Mouse (Mus musculus) gastrocnemius, postnatal 4 days (tissue): ENCODE results near the gene Stk10. TPM values are rescaled to one million over a fixed set of nuclear protein-coding genes. Genes with fewer than 3 reads are reported as not detected.
"Not testable (repeated sequence)": the region's sequence is repeated elsewhere in the genome, so short reads cannot be mapped to it uniquely, and the experiment has no call there.

Source experiments
- DNase-seq, 2 experiments: peaks; one replicate each; pipeline ENCODE4 v3.0.0; 2021 to 2022; ENCODE audit warnings: low spot score in 2 of 2, mixed read lengths in 2 of 2
- long read RNA-seq, 2 experiments: library from polyadenylated mRNA; stranded (forward); transcript quantifications; one replicate each; pipeline ENCODE4 v2.0.0; 2021
- total RNA-seq, 2 experiments: library from RNA; stranded (reverse); gene quantifications; 2 replicates each; pipeline ENCODE4 v1.2.3; 2021

Gene Stk10
- 10 to 100 TPM in 1 of 2 experiments, 1 to 10 TPM in 1; 9.8 to 10.3 TPM for total RNA-seq
- long read RNA-seq, experiment 1, full-length matches to known transcripts = 1 of 3 reads
- long read RNA-seq, experiment 1, partial matches to known transcripts = 1 of 3 reads
- long read RNA-seq, experiment 1, other reads (novel, unspliced or antisense) = 1 of 3 reads
- long read RNA-seq, experiment 2, full-length matches to known transcripts = 4 of 7 reads
- long read RNA-seq, experiment 2, partial matches to known transcripts = 0 of 7 reads
- long read RNA-seq, experiment 2, other reads (novel, unspliced or antisense) = 3 of 7 reads

DNA sequence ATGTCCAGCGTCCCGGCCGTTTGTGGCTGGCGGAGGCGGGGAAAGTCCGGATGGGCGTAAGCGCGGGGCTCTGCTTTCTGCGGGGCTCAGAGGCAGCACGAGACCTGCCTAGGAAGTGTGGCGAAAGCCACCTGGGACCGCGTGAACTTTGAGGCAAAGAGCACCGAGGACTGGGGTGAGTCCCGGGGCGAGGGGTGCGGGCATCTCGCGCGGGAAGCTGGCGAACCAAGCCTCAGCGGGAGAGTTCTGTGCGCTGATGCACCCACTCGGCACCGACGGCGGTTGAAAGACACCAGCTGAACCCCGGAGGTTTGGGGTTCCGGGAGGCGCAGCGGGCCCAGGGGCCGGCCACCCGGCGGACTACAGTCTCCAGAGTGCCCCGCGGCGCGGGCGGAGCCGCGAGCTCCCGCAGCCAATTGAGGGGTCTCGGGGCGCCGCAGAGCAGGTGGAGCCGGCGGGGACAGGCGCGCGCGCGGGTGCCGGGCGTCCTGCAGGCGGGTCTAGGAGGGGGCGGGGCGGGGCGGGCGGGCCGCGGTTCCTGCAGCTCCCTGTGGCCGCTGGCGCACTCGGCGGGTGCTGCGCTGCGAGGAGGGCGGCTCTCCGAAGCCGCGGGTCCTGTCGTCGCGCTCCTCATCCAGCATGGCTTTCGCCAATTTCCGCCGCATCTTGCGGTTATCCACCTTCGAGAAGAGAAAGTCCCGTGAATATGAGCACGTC lies at the start of gene Stk10:
TSS of gene Stk10 (plus strand) at position 541 of the 717 bp plus-strand sequence.
- DNase-seq = peak; percentile 83 to 89

- DNase-seq = no peak
Observed at GRCm38 (mm10) chr11:32485290-32485689, 47.8 kb upstream of the Stk10 start.

GRCm38 (mm10) chr11:32486621-32487020 lies 46.5 kb upstream of the Stk10 start:
- DNase-seq = no peak

GRCm38 (mm10) chr11:32487501-32487900 lies 45.6 kb upstream of the Stk10 start:
- DNase-seq = no peak

GRCm38 (mm10) chr11:32488344-32488743 lies 44.8 kb upstream of the Stk10 start:
- no peak for DNase-seq

DNA sequence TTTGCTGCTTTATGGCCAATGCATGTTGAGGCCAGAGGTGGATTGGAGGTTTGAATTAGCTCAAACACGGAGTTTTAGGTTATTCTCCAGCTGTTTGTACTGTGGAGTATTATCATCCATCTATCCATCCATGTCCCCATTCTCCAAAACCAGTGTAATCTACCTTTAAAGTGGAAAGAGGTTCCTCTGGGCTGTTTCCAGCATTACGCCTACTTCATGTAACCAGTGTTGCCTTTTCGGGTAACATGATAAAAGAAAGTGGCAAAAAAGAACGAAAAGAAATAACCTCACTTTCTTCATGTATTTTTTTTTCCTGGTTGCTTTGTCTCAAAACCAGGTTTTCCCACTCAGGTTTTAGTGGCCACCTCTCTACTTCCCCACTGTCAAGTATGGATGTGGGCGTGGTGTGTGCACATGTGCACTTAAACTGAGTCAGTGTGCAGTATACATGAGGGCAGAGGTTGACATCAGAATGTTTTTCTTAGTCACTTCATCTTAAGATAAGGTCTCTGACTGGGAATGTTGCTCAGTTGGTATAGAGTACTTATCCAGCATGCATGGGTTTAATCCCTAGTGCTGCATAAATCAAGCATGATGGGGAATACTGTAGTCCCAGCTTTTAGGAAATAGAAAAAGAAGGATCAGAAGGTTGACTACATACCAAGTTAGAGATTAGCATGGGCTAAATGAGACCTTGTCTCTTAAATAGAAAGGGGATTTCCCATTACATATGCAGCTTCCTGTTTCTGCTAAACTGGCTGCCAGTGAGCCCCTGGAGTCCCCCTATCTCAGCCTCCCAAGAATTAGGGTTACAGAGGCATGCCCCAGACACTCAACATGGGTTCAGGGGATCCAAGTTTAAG lies 44.1 kb upstream of the Stk10 start:
- DNase-seq = no peak

DNA sequence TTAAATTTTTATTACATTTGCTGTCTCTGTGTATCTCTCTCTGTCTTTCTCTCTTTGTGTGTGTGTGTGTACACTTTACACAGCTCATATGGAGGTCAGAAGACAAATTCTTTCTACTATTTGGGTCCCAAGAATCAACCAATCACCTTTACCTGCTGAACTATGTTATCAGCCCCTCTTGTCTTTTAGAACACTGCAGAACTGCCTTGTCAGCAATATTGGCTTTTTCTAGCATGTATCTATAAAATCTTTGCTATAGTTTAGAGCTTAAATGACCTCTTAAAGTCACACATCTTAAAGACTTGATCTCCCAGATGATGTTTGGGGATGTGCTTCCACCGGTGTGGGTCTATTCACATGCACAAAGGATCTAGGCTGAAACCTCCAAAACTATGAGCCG lies 42.0 kb upstream of the Stk10 start:
- no peak for DNase-seq

- no peak for DNase-seq
Observed at GRCm38 (mm10) chr11:32493312-32493711, 39.8 kb upstream of the Stk10 start.

- no peak for DNase-seq
Observed at GRCm38 (mm10) chr11:32495283-32495682, 37.8 kb upstream of the Stk10 start.

GRCm38 (mm10) chr11:32498757-32499535 lies 34.2 kb upstream of the Stk10 start:
- peak in 1 of 2 experiments; percentile 48 for DNase-seq

GRCm38 (mm10) chr11:32499931-32500330 lies 33.2 kb upstream of the Stk10 start:
- no peak for DNase-seq

GRCm38 (mm10) chr11:32503711-32504110 lies 29.4 kb upstream of the Stk10 start:
- no peak for DNase-seq

DNA sequence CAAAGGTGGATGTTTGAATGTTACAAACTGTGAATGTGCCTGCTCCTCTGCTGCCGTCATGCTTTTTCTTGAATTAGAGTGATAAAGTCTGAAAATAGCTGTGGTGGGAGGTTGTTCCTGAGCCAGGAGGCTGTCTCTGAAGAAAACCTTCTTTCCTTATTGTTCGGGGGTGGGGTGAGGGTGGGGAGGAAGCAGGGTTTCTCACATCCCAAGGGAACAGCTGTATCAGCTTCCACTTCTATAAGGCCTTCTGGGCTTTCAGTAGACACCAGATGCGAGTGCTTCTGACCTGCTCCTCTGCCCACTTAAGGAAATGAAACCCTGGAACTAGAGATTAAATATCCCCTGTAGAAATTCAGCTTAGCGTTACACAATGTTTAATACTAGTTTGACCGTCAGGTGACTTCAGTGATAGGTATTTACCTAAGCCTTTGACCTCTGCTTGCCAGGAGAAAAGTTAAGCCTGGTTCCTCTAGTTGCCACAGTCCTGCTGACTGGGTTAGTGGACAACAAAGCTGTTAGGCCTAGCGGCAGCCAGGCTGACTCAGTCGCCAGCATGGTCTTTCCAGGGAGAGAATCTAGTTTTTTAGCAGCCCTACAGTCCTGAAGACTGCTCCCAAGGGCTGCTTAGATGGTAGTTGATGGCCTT lies 27.9 kb upstream of the Stk10 start:
- no peak for DNase-seq

GRCm38 (mm10) chr11:32510930-32511329 lies 22.2 kb upstream of the Stk10 start:
- no peak for DNase-seq

GRCm38 (mm10) chr11:32514853-32515252 lies 18.3 kb upstream of the Stk10 start:
- not testable (repeated sequence) for DNase-seq

DNA sequence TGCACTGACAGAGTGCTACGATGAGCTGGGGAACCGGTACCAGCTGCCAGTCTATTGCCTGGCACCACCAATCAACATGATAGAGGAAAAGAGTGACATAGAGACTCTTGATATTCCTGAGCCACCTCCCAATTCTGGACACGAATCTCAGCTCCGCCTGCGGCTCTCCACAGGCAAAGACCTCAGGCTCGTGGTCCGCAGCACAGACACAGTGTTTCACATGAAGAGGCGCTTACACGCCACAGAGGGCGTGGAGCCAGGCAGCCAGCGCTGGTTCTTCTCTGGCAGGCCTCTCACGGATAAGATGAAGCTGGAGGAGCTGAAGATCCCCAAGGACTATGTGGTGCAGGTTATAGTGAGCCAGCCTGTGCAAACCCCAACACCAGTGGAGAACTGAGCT lies 17.0 kb upstream of the Stk10 start:
- DNase-seq = no peak

GRCm38 (mm10) chr11:32516916-32517712 lies 16.0 kb upstream of the Stk10 start:
- no peak for DNase-seq

- DNase-seq = no peak
Observed at GRCm38 (mm10) chr11:32518770-32519169, 14.3 kb upstream of the Stk10 start.

DNA sequence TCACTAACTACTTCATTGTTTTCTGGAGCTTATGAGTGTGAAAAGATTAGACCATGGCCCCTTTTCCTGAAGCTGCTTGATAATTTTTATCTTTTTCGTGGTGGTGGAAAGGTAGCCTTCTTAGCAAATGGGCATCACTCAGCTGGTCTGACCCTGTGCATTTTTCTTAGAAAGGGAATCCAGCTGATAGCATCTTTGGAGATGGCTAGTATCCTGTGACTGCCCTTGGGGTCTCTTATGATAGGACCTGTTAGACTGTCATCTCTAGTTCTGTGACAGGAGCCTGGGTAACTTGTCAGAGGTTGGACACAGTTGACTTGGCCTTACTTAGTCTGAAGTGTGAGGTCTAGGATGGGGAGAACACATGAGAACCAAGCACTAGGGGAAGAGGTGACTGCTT lies 13.8 kb upstream of the Stk10 start:
- DNase-seq = no peak

- no peak for DNase-seq
Observed at GRCm38 (mm10) chr11:32521246-32521645, 11.9 kb upstream of the Stk10 start.
